Mouse (Mus musculus) mesoderm, embryonic 11.5 days (tissue): Measurements from ENCODE around the gene Cr1l.

Source experiments
- DNase-seq: peaks from one replicate; pipeline ENCODE4 v3.0.0-alpha.2; 2012; ENCODE audit warnings: low read depth, low spot score

Cr1l gene

DNA sequence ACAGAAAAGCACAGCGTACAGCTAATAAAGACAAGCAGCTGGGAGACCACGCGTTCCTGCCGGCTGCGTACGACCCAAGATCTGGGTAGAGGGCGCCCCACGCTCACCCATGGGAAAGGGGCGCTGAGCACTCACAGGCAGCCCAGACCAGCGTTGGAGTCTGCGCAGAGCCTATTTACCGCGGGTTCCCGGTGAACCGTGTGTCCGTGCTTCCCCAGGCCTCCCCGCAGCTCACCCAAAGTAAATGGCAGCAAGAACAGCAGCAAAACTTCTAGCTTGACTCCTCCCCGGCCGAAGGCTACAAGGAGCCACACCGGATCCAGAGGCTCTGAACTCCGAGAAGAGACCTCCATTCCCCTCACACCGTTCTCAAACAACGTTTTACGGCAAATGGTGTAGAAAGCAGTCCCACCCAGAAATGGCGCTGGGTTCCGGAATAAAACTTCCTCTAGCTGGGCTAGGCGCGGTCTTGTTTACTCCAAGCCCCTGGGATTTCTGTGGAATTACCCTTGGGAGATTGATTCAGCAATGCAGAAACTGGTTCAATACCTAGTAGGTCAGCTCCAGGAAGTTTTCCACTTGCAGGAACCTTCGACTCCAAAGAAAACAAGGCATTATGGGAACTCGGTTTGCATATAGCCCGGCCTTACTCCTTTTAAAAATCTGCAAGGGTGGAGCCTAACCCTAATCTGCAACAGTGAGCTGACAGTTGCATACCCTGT, at the start of gene Cr1l:
Gene Cr1l (minus strand): TSS at position 634 of the 722 bp plus-strand sequence.
- peak; percentile 86 for DNase-seq

DNA sequence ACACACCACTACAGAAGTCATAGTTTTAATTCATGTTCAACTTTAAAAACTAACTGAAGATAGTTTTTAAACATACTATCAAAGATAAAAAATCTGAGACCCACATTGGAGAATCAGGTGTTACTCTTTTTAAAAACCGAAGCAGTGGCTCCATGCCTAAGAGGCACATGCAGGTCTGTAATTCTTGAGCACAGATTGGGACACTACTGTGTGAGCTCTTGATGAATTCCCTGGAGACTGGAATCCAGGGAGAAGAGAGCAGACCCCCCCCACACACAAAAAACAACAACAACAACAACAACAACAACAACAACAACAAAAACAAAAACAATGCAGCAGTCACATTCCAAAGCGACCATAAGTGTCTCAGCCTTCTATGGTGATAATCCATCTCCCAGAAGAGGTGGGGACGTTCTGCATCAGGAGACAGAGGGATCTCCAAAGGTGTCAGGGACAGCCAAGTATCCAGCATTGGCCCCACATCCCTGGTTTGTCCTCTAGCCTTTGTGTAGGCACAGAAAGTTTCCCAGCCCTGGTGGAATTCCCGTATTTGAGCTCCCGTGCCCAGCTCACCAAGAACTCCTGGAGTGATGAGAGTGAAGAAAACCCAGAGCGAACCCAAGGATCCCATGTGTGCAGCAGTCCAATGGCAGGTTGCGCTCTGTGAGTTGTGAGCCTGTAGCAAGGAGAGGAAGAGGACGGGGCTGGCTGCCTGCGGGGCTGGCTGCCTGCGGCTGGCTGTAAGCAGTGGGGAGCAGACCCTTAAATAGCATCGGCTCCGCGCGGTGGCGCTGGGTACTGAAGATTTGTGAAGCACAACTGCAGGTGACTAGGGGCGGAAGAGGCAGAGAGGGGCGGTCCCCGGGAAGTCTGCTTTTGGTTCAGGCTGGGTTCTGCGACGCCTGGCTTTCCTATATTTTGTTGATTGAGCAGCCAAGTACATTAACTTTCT, 44.9 kb upstream of the Cr1l start, which contains the start of gene Cr2:
Gene Cr2 (minus strand): TSS at position 737 of the 952 bp plus-strand sequence.
- peak; percentile 83 for DNase-seq

DNA sequence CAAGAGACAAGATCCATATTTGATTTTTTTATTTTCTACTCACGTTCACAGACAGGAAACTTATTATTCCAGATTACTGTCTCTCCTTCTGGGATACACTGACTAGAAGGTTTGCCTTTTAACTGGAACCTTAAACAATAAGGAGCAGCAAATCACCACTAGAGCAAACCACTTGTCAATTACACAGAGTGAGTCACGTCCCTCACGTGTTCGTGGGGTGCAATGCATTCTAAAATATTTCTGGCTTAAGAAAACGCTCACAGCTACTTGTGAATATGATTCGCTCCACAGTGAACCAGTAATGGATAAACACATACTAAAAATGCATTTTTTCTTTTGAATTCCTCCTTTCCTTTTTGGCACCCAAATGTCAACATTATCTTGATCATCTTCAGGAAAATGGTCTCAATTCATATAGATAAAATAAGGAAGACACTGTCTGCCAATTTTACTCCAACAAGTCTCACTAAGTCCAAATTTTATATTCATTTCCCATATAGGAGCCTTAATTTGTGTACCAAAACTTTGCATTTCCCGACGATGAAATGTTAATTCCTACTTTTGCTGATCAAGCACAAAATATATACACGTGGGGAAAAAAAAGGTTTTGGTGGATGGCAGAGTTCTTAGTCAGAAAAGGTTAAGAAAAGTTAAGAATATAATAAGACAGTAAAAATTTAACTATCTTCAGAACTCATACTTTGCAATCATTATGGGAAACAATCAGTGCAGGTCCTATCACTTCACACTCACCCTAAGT, 33.8 kb upstream of the Cr1l start:
- DNase-seq, result no peak

DNA sequence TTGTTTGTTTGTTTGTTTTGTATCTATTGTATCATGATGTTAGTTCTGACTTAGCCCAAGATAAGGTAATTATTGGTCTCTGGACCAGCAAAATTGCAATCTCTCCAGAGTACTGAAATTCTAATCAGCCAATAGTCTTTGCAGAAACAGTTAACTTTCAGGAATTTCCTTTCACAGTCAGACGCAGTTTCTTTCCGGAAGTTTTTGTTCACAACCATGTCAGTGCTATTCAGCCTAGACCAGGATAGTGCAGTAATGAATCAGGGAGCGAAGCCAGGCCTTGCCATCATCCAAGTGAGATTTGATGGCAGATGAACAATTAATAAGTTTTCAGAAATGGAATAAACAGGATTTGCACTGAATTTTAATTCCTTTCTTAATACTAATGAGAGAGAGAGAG, 684 bp upstream of the Cr1l start:
- no peak for DNase-seq

DNA sequence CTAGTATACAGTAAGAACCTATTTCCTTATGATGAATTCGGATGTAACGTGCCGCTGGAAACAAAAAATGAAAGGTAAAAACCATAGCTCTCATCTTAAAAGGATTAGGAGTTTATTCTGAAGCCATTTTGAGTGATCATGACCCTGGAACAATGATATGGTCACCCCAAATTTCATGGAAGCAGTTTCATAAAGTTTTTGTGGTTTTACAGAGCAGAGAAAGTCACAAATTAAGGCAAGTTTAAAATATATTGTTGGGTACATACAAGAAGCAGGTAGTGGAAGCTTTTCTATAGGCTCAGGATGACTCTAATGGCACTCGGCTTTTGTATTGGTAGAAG, 259 bp upstream of the Cr1l start:
- DNase-seq, result no peak

DNA sequence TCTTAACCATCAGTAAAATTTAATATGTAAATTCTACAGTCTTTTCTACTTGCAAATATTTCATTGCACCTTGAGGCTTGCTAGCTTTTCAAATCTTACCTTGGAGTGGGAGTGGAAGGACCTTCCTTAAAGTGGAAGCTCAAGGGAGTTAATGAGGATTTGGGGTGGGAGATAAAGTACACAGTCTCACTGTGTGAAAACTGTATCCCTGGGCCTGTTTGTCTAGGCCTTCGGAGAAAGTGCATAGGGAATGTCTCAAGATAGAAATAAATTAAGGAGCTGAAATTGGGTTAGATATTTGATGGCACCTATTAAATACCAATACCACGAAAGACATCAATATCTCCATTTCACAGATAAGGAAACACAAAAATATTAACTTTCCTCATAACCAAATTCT, 907 bp downstream of the Cr1l start:
- peak; percentile 12 for DNase-seq

DNA sequence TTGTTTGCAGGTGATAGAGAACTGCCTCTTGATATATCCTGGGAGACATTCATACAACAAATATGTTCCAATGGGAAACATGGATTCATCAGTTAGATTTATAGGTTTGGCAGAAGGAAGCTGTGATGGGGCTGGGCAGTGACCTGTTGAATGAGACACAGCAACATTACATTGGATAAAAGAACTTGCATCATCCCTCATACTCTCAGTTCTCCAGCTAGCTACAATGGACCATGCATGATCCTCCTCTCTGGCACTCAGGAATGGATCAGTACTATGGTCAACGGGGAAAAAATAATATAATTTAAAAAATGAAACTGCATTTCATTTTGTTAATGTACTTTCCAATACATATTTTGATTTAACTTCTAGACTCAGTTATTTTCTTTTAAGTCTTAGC, 1.5 kb downstream of the Cr1l start:
- no peak for DNase-seq

DNA sequence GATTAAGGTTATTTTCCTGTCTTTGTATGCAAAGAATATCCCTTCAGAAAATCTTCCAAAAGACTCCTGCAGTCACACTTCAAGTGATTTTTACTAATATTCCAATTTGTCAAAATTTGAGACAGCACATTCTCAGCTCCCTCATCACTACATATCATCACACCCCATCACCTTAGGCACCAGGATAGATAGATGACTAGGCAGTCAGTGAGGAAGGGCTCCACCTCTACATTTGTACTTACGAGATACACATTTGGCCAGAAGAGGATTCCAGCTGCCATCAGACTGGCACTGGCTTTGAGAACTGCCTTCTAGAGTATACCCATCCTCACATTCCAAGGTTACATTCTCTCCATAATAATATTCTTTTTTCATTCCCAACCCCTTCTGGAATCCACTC, 17.0 kb downstream of the Cr1l start:
- DNase-seq, result no peak

DNA sequence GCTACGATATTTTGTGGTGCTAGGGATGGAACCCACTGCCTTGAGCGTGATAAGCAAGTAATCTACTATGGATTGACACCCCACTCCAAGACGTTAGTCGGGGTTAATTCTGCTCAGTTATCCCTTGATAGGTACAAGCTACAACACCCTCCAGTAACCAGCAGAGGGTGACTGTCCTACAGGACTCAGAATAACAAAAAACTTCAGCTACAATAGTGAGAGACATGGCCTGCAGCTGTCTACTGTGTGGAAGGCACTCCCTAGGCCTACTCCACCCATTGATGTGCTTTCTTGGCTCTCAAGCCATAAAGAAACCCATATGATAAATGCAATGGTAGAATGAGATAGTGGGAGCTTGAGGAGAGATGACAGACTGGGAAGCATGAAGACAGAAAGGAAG, 17.8 kb downstream of the Cr1l start:
- DNase-seq, result no peak

DNA sequence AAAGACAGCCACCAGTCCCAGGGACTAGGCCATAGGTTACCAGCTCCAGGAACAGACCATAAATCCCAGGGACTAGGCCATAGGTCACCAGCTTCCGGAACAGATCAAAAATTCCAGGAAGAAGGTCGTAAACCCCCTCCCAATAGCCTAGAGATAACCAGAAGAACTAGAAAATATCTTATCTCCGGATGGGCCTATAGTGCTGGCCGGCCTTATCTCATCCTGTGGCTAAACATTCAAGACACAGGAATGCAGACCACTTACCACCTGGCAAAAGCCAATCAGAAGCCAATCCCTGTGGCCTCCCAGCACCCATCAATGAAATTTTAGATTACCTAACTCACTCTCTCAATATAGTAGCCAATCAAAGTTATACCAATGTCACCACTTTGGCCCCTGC, 30.7 kb downstream of the Cr1l start:
- DNase-seq, result peak; percentile 5

DNA sequence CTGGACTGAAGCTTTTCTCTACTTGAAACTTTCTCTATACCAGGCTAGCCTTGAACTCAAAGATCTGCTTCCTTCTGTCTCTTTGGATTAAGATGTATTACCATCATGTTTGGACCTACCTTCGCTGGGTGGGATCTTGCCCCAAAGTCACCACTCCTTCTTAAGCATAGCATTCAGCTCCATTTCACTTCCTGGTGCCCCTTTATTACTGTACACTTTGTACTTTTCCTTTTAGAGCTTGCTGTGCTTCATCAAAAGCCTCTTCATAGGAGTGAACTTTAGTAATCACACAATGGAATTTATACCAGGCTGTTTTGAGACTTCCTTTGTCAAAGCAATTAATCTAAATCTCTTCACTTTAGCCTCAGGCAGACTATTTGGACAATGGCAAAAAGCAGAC, 33.4 kb downstream of the Cr1l start:
- DNase-seq, result no peak

DNA sequence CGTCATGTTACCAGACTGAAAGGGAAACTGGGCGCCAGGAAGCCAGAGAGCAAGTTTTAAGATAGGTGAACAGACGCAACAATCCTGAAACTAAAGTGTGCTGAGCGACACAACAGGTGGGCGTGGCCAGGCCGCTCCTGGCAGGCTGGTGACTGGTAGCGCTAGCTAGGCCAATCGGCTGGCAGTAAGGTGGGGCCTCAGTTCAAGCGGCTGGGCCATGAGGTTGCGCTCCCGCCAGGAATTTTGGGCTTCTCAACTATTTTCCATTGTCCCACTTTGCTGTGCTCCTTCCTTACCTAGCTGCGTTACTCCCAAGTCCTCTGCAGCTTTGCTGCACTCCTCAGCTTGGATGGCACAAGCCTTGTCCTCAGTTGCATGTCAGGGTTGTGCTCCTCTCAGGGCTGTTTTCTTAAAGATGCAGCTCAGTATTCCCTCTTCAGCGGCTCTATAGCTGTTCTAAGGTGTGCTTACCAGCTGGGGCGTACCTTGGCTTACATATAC, 39.1 kb downstream of the Cr1l start, which contains the start of gene Cd46:
Gene Cd46 (minus strand): TSS at position 30 of the 501 bp plus-strand sequence.
- DNase-seq, result peak; percentile 66

DNA sequence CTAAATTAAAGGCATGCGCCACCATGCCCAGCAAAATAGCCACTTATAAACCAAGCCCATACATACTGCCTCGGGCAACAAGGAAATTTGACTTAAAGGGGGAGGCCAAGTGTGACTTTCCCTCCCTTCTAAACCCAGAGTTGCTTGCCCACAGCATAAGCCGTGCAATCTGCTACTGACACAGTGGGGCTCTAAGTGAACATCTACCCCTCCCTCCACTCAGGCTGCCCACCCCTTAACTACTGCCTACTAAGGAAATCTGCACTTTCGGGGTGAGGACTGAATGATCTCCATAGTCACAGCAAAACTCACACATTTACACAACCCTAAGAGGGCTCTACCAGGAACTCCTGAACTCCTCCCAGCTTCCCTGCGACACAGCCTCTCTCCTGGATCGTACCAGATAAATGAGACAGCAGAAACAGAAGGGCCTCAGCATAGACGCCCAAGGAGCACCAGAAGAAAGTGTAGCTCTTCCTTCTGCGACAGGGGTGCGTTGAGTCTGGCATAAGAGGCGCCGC, 39.6 kb downstream of the Cr1l start:
- DNase-seq, result no peak

DNA sequence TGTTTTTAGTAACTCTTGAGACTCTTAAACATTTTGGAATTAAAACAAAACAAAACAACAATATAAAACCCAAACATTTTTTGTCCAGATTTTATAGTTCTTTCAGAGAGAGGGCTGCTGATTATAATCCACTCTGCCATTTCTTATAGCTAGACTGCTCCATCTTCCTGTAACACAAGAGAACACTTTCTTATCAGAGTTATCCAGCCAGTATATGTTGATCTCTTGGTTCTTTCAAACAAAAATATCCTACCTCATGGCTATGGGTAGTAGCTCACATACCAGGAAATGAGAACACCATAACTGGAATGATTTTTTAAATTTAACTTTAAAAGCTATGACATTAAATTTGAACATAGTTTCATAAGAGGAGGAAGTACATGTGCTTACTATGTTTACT, 49.2 kb downstream of the Cr1l start:
- DNase-seq, result no peak
